Comparison of ENCODE assay signal across 9 mouse cellular contexts in genomic region chr13:42095826-42096515, GRCm38 (mm10). TPM values are rescaled to one million over a fixed set of nuclear protein-coding genes. Genes with fewer than 3 reads are reported as not detected.
DNase-seq lines count a peak whose midpoint lies in the region; ATAC-seq and TF ChIP-seq lines count a peak whose summit lies in the region.
"Had no signal": no experiment of that assay in that cellular context is flagged by ENCODE, and none has a peak within 500 bp of the region (broad histone marks: within the 10 kb centered on the region; RNA-seq: fewer than 3 reads in every experiment).

No protein-coding gene starts in this region.

- DNase-seq in layer of hippocampus, adult 2 months (ENCODE audit: low spot score in 2 of 2): no peak
- DNase-seq in layer of hippocampus, postnatal 10 days (ENCODE audit: low spot score in 2 of 2): no peak
- no peak for DNase-seq in embryonic facial prominence, embryonic 10.5 days (ENCODE audit: low spot score)
- peak; percentile 4 for DNase-seq in liver, embryonic 13.5 days
- peak; percentile 60 to 70 for DNase-seq in thymus, adult 18-20 months
- DNase-seq in forebrain, embryonic 11.5 days (ENCODE audit: low spot score): no peak
- DNase-seq in adrenal gland, postnatal 36 days: no peak
- DNase-seq in layer of hippocampus, adult 18-20 months (ENCODE audit: low spot score in 2 of 2): no peak
- DNase-seq: layer of hippocampus, adult 9-11 months had no signal

- H3K27me3 ChIP-seq in embryonic facial prominence, embryonic 10.5 days (replicated peaks; ENCODE audit: low read depth, poor library complexity, severe bottlenecking): no peaks in the 10 kb centered on the region
- H3K27me3 ChIP-seq in liver, embryonic 13.5 days: no peaks in the 10 kb centered on the region
- no peaks in the 10 kb centered on the region for H3K27me3 ChIP-seq in forebrain, embryonic 11.5 days (ENCODE audit: control insufficient read depth, insufficient read depth, low read length)

- H3K4me3 ChIP-seq in layer of hippocampus, adult 2 months: no peak overlapping the region
- no peak overlapping the region for H3K4me3 ChIP-seq in embryonic facial prominence, embryonic 10.5 days
- no peak overlapping the region; the same call in 1 of the 2 replicates for H3K4me3 ChIP-seq in liver, embryonic 13.5 days (replicated peaks)
- no peak overlapping the region for H3K4me3 ChIP-seq in forebrain, embryonic 11.5 days (ENCODE audit: low read depth, low read length)

- H3K4me2 ChIP-seq in liver, embryonic 13.5 days: peak overlapping the region; percentile 39
- H3K4me2 ChIP-seq in forebrain, embryonic 11.5 days (ENCODE audit: low read depth, low read length, severe bottlenecking): no peak overlapping the region

- peak; percentile 49 for ATAC-seq in liver, embryonic 13.5 days (ENCODE audit: low read depth)
- ATAC-seq in forebrain, embryonic 11.5 days (replicated peaks; ENCODE audit: low FRiP score): no peak

- H3K36me3 ChIP-seq in embryonic facial prominence, embryonic 10.5 days (replicated peaks): peaks cover 13% of the 10 kb centered on the region
- 0 out of 2 replicates have a peak, but pooled peaks cover 5% of the 10 kb centered on the region for H3K36me3 ChIP-seq in liver, embryonic 13.5 days
- no peaks in the 10 kb centered on the region for H3K36me3 ChIP-seq in forebrain, embryonic 11.5 days (ENCODE audit: control insufficient read depth, insufficient read depth, low read length)

- TF ChIP-seq CTCF in layer of hippocampus, adult 2 months (conservative IDR thresholded peaks at IDR 0.05): no peak

- peak overlapping the region; percentile 48; the same call in 1 of the 2 replicates for H3K9ac ChIP-seq in liver, embryonic 13.5 days
- H3K9ac ChIP-seq in forebrain, embryonic 11.5 days (ENCODE audit: low read length): no peak overlapping the region

- H3K27ac ChIP-seq in layer of hippocampus, adult 2 months: peak overlapping the region; percentile 72
- peak overlapping the region; percentile 10; the same call in 1 of the 2 replicates for H3K27ac ChIP-seq in embryonic facial prominence, embryonic 10.5 days (replicated peaks)
- H3K27ac ChIP-seq in liver, embryonic 13.5 days: peak overlapping the region; percentile 36; the same call in 1 of the 2 replicates
- H3K27ac ChIP-seq in forebrain, embryonic 11.5 days (ENCODE audit: low read depth, low read length): no peak overlapping the region

- H3K4me1 ChIP-seq in embryonic facial prominence, embryonic 10.5 days: peaks cover 31% of the 10 kb centered on the region
- peaks cover 52% of the 10 kb centered on the region for H3K4me1 ChIP-seq in liver, embryonic 13.5 days (replicated peaks)
- no peaks in the 10 kb centered on the region for H3K4me1 ChIP-seq in forebrain, embryonic 11.5 days (replicated peaks; ENCODE audit: control insufficient read depth, insufficient read depth, low read length)

- H3K9me3 ChIP-seq in embryonic facial prominence, embryonic 10.5 days: no peaks in the 10 kb centered on the region; the same call in 1 of the 2 replicates
- H3K9me3 ChIP-seq in liver, embryonic 13.5 days (replicated peaks): no peaks in the 10 kb centered on the region
- H3K9me3 ChIP-seq in forebrain, embryonic 11.5 days (ENCODE audit: control insufficient read depth, low read length): no peaks in the 10 kb centered on the region; the same call in 1 of the 2 replicates

- 79% methylated on average over 10 of the region's 10 CpGs for WGBS in embryonic facial prominence, embryonic 10.5 days
- 24% methylated on average over 10 of the region's 10 CpGs for WGBS in liver, embryonic 13.5 days (ENCODE audit: insufficient replicate concordance)
- 87% methylated on average over 10 of the region's 10 CpGs for WGBS in forebrain, embryonic 11.5 days

RNA-seq across cellular contexts. Expression of gene Hivep1, which starts 44.1 kb away (rescaled TPM):
- total RNA-seq in layer of hippocampus, adult 2 months (2021): 10 to 100 TPM; 20.9 to 24.1 TPM
- total RNA-seq in layer of hippocampus, postnatal 10 days (2021): 10 to 100 TPM; 40.9 to 44.3 TPM
- 9.4 and 10.3 TPM in 2 replicates for polyA plus RNA-seq in embryonic facial prominence, embryonic 10.5 days (2016; fragmentation: Nextera tagmentation; extraction: Ambion mirVana)
- polyA plus RNA-seq in liver, embryonic 13.5 days (2015; fragmentation: Nextera tagmentation; extraction: Ambion mirVana): 2.4 and 3.3 TPM in 2 replicates
- 13.2 and 16.5 TPM in 2 replicates for polyA plus RNA-seq in forebrain, embryonic 11.5 days (2014; fragmentation: Nextera tagmentation; extraction: Ambion mirVana)
- 10 to 100 TPM; 21.5 to 29.1 TPM for total RNA-seq in adrenal gland, postnatal 36 days (2021)
- 10 to 100 TPM; 23.4 to 27.7 TPM for total RNA-seq in layer of hippocampus, adult 18-20 months (2021)

Comparison
In these comparisons a context has a peak if more than half of its experiments do, and no peak if none do; other contexts are left out.
1. DNase-seq: peak in liver, embryonic 13.5 days (single experiment) and thymus, adult 18-20 months (2 of 2); none in layer of hippocampus, adult 2 months (0 of 2), layer of hippocampus, postnatal 10 days (0 of 2), embryonic facial prominence, embryonic 10.5 days (single experiment), forebrain, embryonic 11.5 days (single experiment), adrenal gland, postnatal 36 days (0 of 2) and layer of hippocampus, adult 18-20 months (0 of 2).